Mouse (Mus musculus): ENCODE measurements around the gene Synj1.

GRCm38 (mm10) chr16:91026290-91026689, 15.2 kb upstream of the Synj1 start:
- TF ChIP-seq CTCF (IDR thresholded peaks at IDR 0.05; ENCODE audit: borderline replicate concordance, insufficient read depth, low read depth, low read length) = no peak
- no peak for TF ChIP-seq POLR2A (IDR thresholded peaks at IDR 0.05; ENCODE audit: borderline replicate concordance, insufficient read depth, low read length)
